Mouse (Mus musculus): ENCODE measurements around the gene Dpp8.
A peak's percentile ranks its signal among the peaks of the same experiment; 100 is the strongest.

GRCm38 (mm10) chr9:65109132-65110072, 77.2 kb downstream of the Dpp8 start:
- TF ChIP-seq CTCF (IDR thresholded peaks at IDR 0.05; ENCODE audit: low read depth) (peak; percentile 9; the same call in 1 of the 2 replicates), EP300 (optimal IDR thresholded peaks at IDR 0.05) (no peak)

All from stomach, postnatal 0 days (tissue).